Comparison of ENCODE assay signal across 8 mouse cellular contexts in the genomic region with DNA sequence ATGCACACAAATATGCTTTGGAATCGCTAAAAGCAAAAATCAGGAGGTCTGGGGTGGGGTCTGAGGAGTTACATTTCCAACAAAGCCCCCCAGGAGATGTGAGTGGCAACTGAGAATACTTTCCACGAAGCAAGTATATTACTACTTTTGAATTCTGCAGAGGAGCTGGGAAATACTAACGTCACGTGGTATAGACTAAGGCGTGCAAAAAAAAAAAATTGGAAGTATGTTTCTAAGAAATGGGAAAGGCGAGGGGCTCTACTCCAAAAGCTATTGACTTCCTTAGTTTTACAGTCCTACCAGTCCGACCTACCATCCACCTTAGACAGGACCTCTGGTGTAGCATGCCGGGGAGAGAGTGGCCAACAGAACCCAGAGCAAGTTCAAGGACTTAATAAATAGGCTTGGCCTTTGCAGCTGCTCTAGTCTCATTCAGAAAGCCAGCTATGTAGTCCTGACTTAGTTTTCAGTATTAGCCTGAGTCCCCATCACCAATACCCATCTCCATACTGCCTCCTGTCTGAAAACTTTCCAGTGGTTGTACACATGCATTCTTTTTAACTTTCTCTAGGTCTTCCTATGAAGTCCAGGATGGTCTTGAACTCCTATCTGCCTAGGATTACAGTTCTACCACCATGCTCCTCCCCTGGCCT. TPM values are rescaled to one million over a fixed set of nuclear protein-coding genes. Genes with fewer than 3 reads are reported as not detected.
DNase-seq lines count a peak whose midpoint lies in the region; ATAC-seq and TF ChIP-seq lines count a peak whose summit lies in the region.

No protein-coding gene starts in this region.

- intact Hi-C loops in gastrocnemius, adult 2 months (cut with DNase I), result loop anchor here (2.0 to 5.0 kb wide), 3 partner anchors 14 to 118 kb away; partner anchors contain the start of gene Sgo1
- intact Hi-C loops in left cerebral cortex, postnatal 25 days (cut with DNase I), result loop anchor here (5.0 kb wide), 2 partner anchors 57 to 88 kb away; no protein-coding TSS in a partner anchor

- H3K27me3 ChIP-seq in forebrain, embryonic 11.5 days (ENCODE audit: control insufficient read depth, insufficient read depth, low read length), result no peaks in the 10 kb centered on the region
- no peaks in the 10 kb centered on the region for H3K27me3 ChIP-seq in liver, embryonic 14.5 days (ENCODE audit: control insufficient read depth, insufficient read depth, low read length)

- DNase-seq in gastrocnemius, adult 2 months, result no peak
- DNase-seq in gastrocnemius, postnatal 25 days, result no peak
- DNase-seq in A20 (ENCODE audit: low read depth, low spot score), result peak; percentile 64
- DNase-seq in forebrain, embryonic 11.5 days (ENCODE audit: low spot score), result no peak
- no peak for DNase-seq in liver, embryonic 14.5 days (ENCODE audit: low read depth in 3 of 3, low spot score in 3 of 3)
- DNase-seq in layer of hippocampus, postnatal 25 days (ENCODE audit: extremely low spot score in 1 of 2, low spot score in 1 of 2), result no peak
- DNase-seq in left cerebral cortex, postnatal 25 days (ENCODE audit: low spot score in 2 of 2), result no peak

- no peak for TF ChIP-seq CTCF in gastrocnemius, adult 2 months (IDR thresholded peaks at IDR 0.05)
- TF ChIP-seq CTCF in liver, embryonic 14.5 days (IDR thresholded peaks at IDR 0.05; ENCODE audit: low read depth), result no peak

- TF ChIP-seq EP300 in liver, embryonic 14.5 days (IDR thresholded peaks at IDR 0.05; ENCODE audit: low read depth), result no peak

- H3K4me1 ChIP-seq in forebrain, embryonic 11.5 days (replicated peaks; ENCODE audit: control insufficient read depth, insufficient read depth, low read length), result peaks cover 3% of the 10 kb centered on the region
- H3K4me1 ChIP-seq in liver, embryonic 14.5 days (replicated peaks; ENCODE audit: control insufficient read depth in 2 of 2, insufficient read depth in 2 of 2, low read length in 1 of 2), result peaks cover 24 to 34% of the 10 kb centered on the region in 2 experiments

- no peak for ATAC-seq in forebrain, embryonic 11.5 days (replicated peaks; ENCODE audit: low FRiP score)
- no peak for ATAC-seq in liver, embryonic 14.5 days (ENCODE audit: insufficient read depth)
- no peak for ATAC-seq in inflammation-experienced regulatory T-cells, adult 6 months

- H3K36me3 ChIP-seq in forebrain, embryonic 11.5 days (ENCODE audit: control insufficient read depth, insufficient read depth, low read length), result no peaks in the 10 kb centered on the region
- no peaks in the 10 kb centered on the region; the same call in 1 of the 2 replicates for H3K36me3 ChIP-seq in liver, embryonic 14.5 days (replicated peaks; ENCODE audit: control insufficient read depth, insufficient read depth, low read depth)

- H3K9me3 ChIP-seq in forebrain, embryonic 11.5 days (ENCODE audit: control insufficient read depth, low read length), result no peaks in the 10 kb centered on the region
- H3K9me3 ChIP-seq in liver, embryonic 14.5 days (ENCODE audit: control insufficient read depth, low read length), result no peaks in the 10 kb centered on the region

- H3K9ac ChIP-seq in forebrain, embryonic 11.5 days (ENCODE audit: low read length), result peak overlapping the region; percentile 95; the same call in 1 of the 2 replicates
- peak overlapping the region; percentile 86 for H3K9ac ChIP-seq in liver, embryonic 14.5 days (replicated peaks)

- 33% methylated on average over 8 of the region's 8 CpGs for WGBS in forebrain, embryonic 11.5 days
- WGBS in liver, embryonic 14.5 days (ENCODE audit: insufficient replicate concordance), result 21% methylated on average over 8 of the region's 8 CpGs

- H3K4me3 ChIP-seq in gastrocnemius, adult 2 months, result peak overlapping the region; percentile 98
- peak overlapping the region; percentile 88 for H3K4me3 ChIP-seq in forebrain, embryonic 11.5 days (ENCODE audit: low read depth, low read length)
- peak overlapping the region; percentile 80 to 96 for H3K4me3 ChIP-seq in liver, embryonic 14.5 days (ENCODE audit: insufficient read depth in 1 of 2, low read depth in 2 of 2, low read length in 2 of 2)

- H3K27ac ChIP-seq in gastrocnemius, adult 2 months, result peak overlapping the region; percentile 97
- H3K27ac ChIP-seq in forebrain, embryonic 11.5 days (ENCODE audit: low read depth, low read length), result 0 out of 2 replicates have a peak overlapping the region, but pooled peaks have one; percentile 18
- peak overlapping the region; percentile 72 for H3K27ac ChIP-seq in liver, embryonic 14.5 days

- peak overlapping the region; percentile 90 for H3K4me2 ChIP-seq in forebrain, embryonic 11.5 days (ENCODE audit: low read depth, low read length, severe bottlenecking)
- peak overlapping the region; percentile 83 for H3K4me2 ChIP-seq in liver, embryonic 14.5 days (ENCODE audit: low read depth)

RNA-seq across cellular contexts. Expression of gene Kat2b, which starts 2.2 kb away (rescaled TPM):
- total RNA-seq in gastrocnemius, adult 2 months (2021), result 10 to 100 TPM; 65.7 to 70.4 TPM
- 10 to 100 TPM; 53.0 to 66.7 TPM for total RNA-seq in gastrocnemius, postnatal 25 days (2021)
- 5.9 and 6.1 TPM in 2 replicates for polyA plus RNA-seq in forebrain, embryonic 11.5 days (2014; fragmentation: Nextera tagmentation; extraction: Ambion mirVana)
- polyA plus RNA-seq in liver, embryonic 14.5 days (2012; rRNA removed), result 4.0 and 6.0 TPM in 2 replicates
- polyA plus RNA-seq in liver, embryonic 14.5 days (2014; fragmentation: Nextera tagmentation; extraction: Ambion mirVana), result 6.1 and 7.5 TPM in 2 replicates
- 10 to 100 TPM; 11.4 to 28.7 (median 18.1) TPM for polyA plus RNA-seq in inflammation-experienced regulatory T-cells, adult 6 months (2017; shearing (Covaris generic))
- total RNA-seq in layer of hippocampus, postnatal 25 days (2021), result 10 to 100 TPM; 14.8 to 16.9 TPM
- total RNA-seq in left cerebral cortex, postnatal 25 days (2021), result 10 to 100 TPM; 15.5 to 22.0 TPM

RNA-seq across cellular contexts. Expression of gene Pp2d1, which starts 29.6 kb away (rescaled TPM):
- total RNA-seq in gastrocnemius, adult 2 months (2021), result not detected
- not detected for total RNA-seq in gastrocnemius, postnatal 25 days (2021)
- 0.47 and 0.49 TPM in 2 replicates for polyA plus RNA-seq in forebrain, embryonic 11.5 days (2014; fragmentation: Nextera tagmentation; extraction: Ambion mirVana)
- polyA plus RNA-seq in liver, embryonic 14.5 days (2012; rRNA removed), result not detected in 2 replicates
- polyA plus RNA-seq in liver, embryonic 14.5 days (2014; fragmentation: Nextera tagmentation; extraction: Ambion mirVana), result 0.09 TPM in 1 of 2 replicates, not detected in the other
- polyA plus RNA-seq in inflammation-experienced regulatory T-cells, adult 6 months (2017; shearing (Covaris generic)), result 1 to 10 TPM in 1 of 3 experiments, under 1 TPM in 2; 0.71 to 1.2 (median 0.97) TPM
- total RNA-seq in layer of hippocampus, postnatal 25 days (2021), result not detected
- total RNA-seq in left cerebral cortex, postnatal 25 days (2021), result not detected

Comparison
In these comparisons a context has a peak if more than half of its experiments do, and no peak if none do; other contexts are left out.
1. H3K27ac ChIP-seq: peak in every context shown above with its lines; median percentile 97 in gastrocnemius, adult 2 months; 72 in liver, embryonic 14.5 days; 18 in forebrain, embryonic 11.5 days.